Mouse (Mus musculus): Measurements from ENCODE around the gene Vps29.

The Vps29 gene

GRCm38 (mm10) chr5:122334682-122335081, 19.5 kb upstream of the Vps29 start:
- no peak for DNase-seq (ENCODE audit: extremely low read depth, low read depth)

- DNase-seq (ENCODE audit: extremely low read depth, low read depth): no peak
Measured at GRCm38 (mm10) chr5:122336554-122337294, 17.4 kb upstream of the Vps29 start.

- DNase-seq (ENCODE audit: extremely low read depth, low read depth): peak; percentile 12
Measured at GRCm38 (mm10) chr5:122342874-122343273, 11.3 kb upstream of the Vps29 start.

DNA sequence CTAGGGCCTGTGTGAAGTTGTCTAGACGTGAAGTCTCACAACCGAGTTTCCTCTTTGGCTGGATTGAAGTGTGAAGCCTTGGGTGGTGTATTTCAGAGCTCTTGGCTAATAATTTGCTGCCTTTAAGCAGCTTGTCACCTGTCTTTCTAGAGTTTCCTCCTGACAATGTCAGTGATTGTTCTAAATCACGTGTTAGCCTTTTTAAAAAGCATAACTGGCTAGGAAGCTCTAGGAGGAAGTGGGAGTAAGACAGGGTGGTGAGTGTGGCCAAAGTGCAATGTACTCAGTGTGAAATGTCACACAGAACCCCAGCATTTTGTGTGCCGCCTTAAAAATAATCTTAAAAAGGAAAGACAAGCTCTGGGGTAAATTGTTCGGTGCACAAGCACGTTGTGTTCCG, 10.4 kb upstream of the Vps29 start:
- no peak for DNase-seq (ENCODE audit: extremely low read depth, low read depth)

- peak; percentile 26 for DNase-seq (ENCODE audit: extremely low read depth, low read depth)
Measured at GRCm38 (mm10) chr5:122344260-122344659, 9.9 kb upstream of the Vps29 start.

GRCm38 (mm10) chr5:122345777-122346176, 8.4 kb upstream of the Vps29 start:
- no peak for DNase-seq (ENCODE audit: extremely low read depth, low read depth)

GRCm38 (mm10) chr5:122354492-122355067, 411 bp downstream of the Vps29 start:
- no peak for DNase-seq (ENCODE audit: extremely low read depth, low read depth)

GRCm38 (mm10) chr5:122371591-122372191, 17.5 kb downstream of the Vps29 start, which contains the start of gene Gpn3:
TSS of gene Gpn3 (plus strand) at chr5:122371876.
- DNase-seq (ENCODE audit: extremely low read depth, low read depth): no peak

DNA sequence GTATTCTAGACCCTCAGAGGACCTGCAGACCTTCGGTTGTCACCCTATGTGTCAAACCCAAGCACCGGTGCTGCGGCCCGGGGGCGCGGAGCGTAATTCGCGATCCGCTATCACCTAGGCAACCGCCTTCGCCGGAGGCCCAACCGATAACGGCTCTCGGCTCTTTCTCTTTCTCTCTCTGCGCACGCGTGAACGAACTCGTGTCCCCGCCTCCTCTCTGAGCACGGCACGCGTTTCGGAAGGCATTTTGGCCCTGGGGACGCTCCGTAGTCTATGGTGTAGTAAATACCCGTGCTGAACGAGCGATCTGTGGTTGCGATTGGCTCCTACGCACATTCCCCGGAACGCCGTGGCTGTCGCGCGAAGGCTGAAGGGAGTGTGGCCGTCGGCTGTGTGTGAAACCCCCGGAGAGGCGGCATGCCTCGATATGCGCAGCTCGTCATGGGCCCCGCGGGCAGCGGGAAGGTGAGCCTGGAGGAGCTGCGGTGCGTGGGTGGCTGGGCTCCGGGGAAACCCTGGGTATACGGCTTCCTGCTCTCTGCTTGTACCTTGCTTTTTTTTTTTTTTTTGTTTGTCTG, 18.1 kb downstream of the Vps29 start, which contains the start of gene Fam216a:
Fam216a (minus strand) TSS at position 173 of the 578 bp plus-strand sequence.
- peak; percentile 99 for DNase-seq (ENCODE audit: extremely low read depth, low read depth)

GRCm38 (mm10) chr5:122372878-122373277, 18.7 kb downstream of the Vps29 start:
- no peak for DNase-seq (ENCODE audit: extremely low read depth, low read depth)

DNA sequence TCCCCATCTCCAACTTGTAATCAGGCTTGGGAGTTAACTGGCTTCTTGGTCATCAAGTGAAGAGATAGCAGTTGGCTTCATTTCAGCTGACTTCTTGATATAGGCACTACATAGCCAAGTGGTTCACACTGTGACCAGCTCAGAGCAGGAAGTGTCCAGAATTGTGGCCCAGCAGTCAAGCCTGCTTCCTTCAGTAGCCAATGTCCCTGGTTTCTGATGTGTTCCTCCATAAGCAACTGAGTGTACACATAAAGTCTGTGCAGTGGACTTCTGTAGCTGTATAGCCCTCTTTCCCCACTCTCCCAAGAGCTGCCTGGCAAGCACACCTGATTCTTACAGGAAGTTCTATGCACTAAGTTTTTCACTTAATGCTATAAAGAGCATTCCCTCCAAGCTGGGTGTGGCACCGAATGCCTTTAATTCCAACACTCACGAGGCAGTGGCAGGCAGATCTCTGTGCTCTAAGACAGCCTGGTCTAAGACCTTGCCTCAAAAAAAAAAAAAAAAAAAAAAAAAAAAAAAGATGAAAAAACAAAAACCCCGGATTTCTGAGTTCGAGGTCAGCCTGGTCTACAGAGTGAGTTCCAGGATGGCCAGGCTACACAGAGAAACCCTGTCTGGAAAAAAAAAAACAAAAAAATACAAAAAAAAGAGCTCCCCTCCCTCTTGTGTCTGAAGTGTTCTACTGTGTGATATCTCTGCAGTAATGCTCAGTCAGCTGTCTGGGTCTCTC, 23.1 kb downstream of the Vps29 start:
- no peak for DNase-seq (ENCODE audit: extremely low read depth, low read depth)

DNA sequence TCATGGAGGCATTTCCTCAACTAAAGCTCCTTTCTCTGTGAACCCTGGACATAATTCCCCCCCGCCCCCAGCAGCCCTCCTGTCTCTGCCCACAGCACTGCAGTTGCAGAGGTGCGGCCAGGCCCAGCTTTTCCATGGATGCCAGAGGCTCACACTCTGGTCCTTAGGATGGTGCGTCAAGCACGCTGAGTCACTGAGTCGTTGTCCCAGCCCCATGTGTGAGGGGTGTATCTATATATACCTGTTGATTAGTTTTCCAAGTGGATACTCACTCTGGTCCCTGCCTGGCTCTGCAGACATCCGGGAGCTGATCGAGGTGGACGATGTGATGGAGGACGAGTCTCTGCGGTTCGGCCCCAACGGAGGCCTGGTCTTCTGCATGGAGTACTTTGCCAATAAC, 24.0 kb downstream of the Vps29 start:
- no peak for DNase-seq (ENCODE audit: extremely low read depth, low read depth)

GRCm38 (mm10) chr5:122379374-122380155, 25.4 kb downstream of the Vps29 start:
- DNase-seq (ENCODE audit: extremely low read depth, low read depth): peak; percentile 30

GRCm38 (mm10) chr5:122390006-122390405, 35.8 kb downstream of the Vps29 start:
- no peak for DNase-seq (ENCODE audit: extremely low read depth, low read depth)

DNA sequence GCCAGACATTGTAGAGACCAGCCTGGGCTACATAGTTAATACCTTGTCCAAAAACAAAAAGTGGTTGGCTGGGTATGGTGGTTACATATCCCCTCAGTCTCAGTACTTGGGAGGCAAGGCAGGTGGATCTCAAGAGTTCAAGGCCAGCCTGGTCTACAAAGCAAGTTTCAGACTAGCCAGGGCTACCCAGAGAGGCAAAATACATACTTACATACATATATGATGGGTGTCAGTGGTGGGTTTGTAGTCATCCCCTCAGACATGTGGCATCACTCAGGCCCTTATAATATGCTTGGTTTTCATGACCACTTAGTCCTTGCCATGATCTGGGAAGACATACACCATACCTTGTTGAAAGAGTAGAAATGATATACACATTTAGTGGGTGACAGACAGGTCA, 36.5 kb downstream of the Vps29 start:
- DNase-seq (ENCODE audit: extremely low read depth, low read depth): no peak

- no peak for DNase-seq (ENCODE audit: extremely low read depth, low read depth)
Measured at GRCm38 (mm10) chr5:122391178-122391785, 37.1 kb downstream of the Vps29 start.

DNA sequence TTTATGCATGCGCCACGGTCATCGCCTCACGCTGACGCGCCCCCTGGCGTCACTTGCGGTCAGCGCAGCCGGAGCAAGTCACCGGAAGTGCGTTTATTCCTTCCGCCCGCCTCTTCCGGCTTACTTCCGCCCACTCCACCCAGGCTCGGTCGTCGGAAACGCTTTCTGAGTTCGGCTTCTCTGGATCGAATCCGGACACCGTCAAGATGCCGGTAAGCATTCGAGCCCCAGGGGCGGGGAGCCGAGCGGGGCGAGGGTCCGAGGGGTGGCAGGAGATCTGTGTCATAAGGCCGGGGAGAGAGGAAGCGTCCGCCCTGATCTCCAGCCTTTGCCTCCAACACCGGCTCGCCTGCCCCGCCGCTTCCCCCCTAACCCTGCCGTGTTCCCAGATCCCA, 37.6 kb downstream of the Vps29 start, which contains the start of gene Arpc3:
Arpc3 (plus strand) TSS at position 93 of the 395 bp plus-strand sequence.
- DNase-seq (ENCODE audit: extremely low read depth, low read depth): peak; percentile 70

DNA sequence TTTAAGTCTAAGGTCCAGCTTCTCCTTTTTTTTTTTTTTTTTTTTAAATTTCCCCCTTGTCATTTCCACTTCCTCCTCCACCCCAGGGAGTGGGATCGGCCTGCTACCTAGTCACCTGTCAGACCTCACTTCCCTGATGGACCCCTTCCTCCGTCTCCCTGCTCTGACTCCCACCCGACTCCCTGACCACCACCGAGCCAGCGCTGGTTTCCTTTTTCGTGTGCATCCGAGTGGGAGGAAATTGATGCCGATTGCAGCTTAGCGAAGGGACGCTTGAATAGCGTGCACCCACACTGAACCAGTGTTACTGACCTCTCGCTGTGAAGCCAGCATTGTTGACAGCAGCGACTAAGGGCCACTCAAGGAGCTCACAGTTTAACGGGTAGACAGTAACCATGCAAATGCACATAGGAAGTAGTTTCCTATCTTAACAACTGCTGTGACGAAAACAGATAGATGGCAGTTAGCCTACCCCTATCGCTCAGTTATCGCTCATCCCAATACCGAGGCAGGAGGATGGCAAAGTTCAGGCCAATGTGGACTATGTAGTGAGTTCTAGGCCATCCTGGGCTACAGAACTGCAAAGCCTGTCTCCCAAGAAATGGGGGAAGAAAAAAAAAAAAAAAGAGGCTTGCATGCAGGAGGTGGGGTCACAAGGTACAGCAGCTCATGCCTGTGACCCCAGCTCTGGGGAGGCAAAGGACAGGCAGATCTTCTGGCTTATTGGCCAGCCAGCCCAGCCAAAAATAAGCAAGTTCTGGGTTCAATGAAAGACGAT, 38.2 kb downstream of the Vps29 start:
- DNase-seq (ENCODE audit: extremely low read depth, low read depth): peak; percentile 32

- peak; percentile 50 for DNase-seq (ENCODE audit: extremely low read depth, low read depth)
Measured at GRCm38 (mm10) chr5:122393887-122394286, 39.7 kb downstream of the Vps29 start.
